Mouse (Mus musculus) Muller cell, postnatal 12 days (primary cell): ENCODE results near the gene Sardh.

Experiments used
- DNase-seq: peaks from one replicate; pipeline ENCODE4 v3.0.0-alpha.2; 2015; ENCODE audit errors: inconsistent ontology term

The Sardh gene

GRCm38 (mm10) chr2:27166999-27167398 lies 81.1 kb downstream of the Sardh start:
- DNase-seq: peak; percentile 21

DNA sequence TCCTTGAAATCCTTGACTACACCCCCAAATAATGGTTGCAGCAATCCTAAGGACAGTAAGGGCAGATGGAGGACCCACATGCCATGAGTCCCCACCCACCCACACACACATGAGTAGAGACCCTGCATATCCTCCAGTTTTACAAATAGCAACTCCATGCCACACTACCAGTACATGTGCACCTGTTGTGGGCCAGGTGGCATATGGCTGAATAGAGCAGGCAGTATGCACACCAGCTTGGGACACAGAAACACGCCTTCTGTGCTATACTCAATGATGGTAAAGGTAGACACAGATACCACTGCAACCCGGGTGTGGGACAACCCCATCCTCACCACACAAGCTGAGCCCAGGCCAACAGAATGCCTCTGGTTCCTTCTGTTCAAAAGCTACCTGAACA lies 82.1 kb downstream of the Sardh start:
- no peak for DNase-seq

DNA sequence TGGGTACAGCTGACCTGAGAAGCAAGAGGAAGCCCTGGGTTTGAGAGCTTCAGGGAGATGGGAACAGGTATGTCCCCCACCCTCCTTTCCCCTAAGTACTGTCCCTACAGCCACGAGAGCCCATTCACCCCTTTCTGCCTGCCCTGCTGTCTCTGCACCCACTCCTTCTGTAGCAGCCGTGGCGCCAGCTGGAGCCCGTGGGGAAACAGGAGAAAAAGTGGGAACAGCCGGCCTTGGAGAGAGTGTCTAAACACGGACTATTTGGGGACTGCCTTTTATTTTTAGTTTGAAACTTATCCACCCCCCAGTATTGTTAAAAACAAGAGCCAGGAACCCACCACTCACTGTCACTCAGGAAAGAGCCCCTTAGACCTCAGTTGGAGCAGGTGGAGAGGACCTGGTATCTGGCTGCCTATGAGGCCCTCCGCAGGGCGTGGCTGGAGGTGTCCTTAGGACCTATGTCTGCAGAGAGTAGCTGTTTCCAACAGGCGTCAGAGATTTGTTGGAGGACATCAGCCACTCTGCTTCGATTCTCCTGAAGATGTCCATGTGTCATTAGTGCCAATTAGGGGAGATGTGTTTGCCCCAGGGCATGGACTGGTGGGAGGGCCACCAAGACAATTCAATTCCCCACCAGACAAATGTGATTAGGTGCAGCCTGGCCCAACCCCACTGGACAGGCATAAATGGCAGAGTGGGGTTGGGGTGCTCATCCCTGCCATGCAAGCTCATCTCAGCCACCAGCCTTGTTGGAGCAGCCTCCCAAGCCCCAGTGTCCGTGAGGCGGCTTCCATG lies 83.1 kb downstream of the Sardh start, which contains the start of gene Dbh:
Dbh (plus strand) TSS at position 438 of the 795 bp plus-strand sequence.
- DNase-seq: no peak

- DNase-seq: no peak
Observed at GRCm38 (mm10) chr2:27163851-27164250, 84.3 kb downstream of the Sardh start.

- DNase-seq: no peak
Observed at GRCm38 (mm10) chr2:27162656-27163055, 85.5 kb downstream of the Sardh start.

DNA sequence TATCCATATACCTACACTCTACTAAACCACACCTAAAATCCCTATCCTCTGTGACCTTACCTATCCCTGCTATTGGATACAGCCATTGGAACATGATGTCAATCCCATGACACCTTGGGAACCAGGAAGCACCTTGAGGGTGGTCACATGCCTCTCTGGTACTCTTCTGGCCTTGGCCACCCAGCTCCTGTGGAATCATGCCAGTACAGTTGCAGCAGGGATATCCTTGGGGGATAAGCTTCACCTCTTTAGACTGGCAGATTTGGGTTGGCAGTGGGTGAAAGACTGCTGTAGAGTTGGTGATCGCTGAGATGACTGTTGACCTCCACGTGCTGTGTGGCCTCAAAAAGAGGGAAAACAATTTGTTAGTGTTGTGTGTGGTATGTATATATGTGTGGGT lies 86.6 kb downstream of the Sardh start:
- no peak for DNase-seq

DNA sequence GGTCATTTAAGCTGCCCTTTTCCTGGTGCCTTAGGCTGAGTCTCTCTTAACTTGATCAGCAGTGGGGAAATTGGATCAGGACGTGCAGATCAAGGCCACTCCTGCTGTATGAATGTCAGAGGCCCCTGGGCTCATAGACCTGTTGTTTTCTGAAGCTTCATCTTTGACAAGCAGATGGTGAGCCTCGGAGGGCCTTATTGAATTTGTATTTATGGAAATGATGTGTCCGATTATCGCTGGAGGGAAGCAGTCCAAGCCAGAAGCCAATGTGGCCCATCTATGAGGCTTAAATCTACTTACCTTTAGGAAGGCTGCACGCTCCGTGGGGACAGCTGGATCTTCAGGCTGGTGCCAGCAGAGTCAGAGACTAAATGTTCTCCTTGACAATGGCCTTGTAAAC lies 91.5 kb downstream of the Sardh start:
- DNase-seq: no peak

- DNase-seq: no peak
Observed at GRCm38 (mm10) chr2:27154466-27155185, 93.5 kb downstream of the Sardh start.

DNA sequence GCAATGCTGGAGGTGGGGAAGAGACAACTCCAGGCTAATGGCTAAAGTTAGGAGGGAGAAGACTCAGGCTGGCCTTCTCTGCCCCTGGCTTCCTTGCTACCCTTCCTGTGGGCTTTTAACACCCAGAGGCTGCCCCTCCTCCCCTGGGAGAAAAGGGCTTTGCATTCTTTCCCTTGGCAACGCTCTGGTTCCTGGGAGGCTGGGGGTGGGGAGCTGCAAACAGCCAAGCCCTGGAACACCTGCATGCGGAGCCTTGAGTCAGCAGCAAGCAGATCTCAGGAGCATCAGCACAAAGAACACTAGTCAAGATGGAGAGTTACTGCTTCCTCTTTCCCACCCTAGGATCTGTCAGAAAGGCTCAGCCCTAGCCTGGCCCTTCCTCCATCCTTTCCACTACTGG lies 98.7 kb downstream of the Sardh start:
- DNase-seq: no peak

DNA sequence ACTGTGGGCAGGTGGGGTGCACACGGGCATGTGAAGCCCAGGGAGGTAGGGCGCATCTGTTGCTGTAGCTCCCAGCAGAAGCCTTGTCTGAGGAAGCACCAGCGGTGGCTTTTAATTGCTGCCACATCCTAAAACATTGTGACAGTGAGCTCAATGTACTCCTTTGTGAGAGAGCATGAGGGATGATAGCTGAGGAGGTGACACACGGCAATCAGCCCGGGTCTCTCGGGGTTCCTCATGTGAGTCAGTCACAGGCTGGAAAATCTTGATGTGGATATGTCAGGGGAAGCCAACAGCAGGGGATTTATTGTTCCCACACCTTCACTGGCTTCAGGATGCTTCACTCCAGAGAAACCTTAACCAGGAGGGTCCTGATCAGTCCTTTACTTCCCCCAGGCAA lies 101.3 kb downstream of the Sardh start:
- DNase-seq: no peak

DNA sequence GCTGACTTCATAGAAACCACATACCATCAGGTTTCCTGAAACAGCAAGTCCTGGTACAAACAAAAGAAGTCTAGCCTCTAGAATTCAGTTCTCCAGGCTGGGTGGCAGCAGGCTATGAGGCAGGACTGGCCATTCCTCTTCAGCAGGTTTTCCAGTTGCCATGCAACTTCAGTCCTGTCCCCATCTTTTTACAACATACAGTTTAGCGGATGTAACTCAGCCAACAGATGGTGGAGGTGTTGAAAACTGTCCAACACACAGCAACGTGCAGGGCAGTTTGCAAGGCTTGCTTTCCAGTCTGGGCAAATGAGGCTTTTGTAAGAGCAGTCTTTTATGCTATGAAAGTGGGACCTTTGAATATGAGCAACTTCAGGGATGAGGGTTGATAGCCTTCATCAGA lies 103.2 kb downstream of the Sardh start:
- no peak for DNase-seq

- DNase-seq: peak; percentile 69
Observed at GRCm38 (mm10) chr2:27141950-27142693, 106.0 kb downstream of the Sardh start, which contains the start of gene Fam163b. Gene Fam163b, minus strand, starts transcription at chr2:27142491.
